Mouse (Mus musculus): ENCODE results near the gene Sertad1.

DNA sequence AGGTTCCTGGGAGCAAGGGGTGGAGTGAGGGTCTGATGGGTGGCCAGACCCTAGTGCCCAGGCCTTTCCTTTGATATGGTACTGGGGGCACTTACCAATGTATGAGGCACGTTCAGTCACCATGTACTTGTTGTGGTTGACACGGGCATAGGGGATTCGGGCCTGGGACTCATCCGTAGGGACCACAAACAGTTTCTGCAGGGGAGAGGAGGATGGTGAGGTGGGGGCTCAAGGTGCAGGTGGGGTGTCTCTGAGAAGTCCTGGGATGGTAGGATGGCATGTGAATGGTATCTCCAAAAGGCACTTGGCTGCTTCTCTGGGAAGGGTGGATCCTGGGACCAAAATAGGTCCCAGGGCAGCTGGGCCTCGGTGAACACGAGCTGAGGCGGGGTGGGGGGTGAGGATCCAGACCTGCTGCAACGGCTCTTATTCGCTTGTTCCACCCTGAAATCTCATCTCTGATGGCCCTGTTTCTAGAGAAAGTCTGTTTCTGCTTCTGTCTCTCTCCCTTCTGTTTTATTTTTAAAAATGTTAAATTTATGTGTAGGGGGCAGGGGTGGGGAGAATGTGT is 45.9 kb downstream of the Sertad1 start:
- no peak for TF ChIP-seq CTCF (IDR thresholded peaks at IDR 0.05; ENCODE audit: low read depth)
- no peak for TF ChIP-seq EP300 (IDR thresholded peaks at IDR 0.05; ENCODE audit: low read depth)

Data from liver, postnatal 0 days (tissue).